Mouse (Mus musculus) G1E (cell line): ENCODE measurements around the gene Enpep.

Experiments
- CTCF ChIP-seq: IDR thresholded peaks from 2 replicates; pipeline ENCODE4 v1.5.1; 2012; ENCODE audit warnings: low read depth, low read length, inconsistent platforms, mixed read lengths
- GATA1 ChIP-seq: IDR thresholded peaks from 2 replicates; pipeline ENCODE4 v1.6.1; 2012; ENCODE audit warnings: borderline replicate concordance, low read length, inconsistent platforms, mixed read lengths
- GATA2 ChIP-seq: IDR thresholded peaks from 2 replicates; pipeline ENCODE4 v1.6.1; 2012; ENCODE audit warnings: low read depth, low read length, inconsistent platforms, borderline replicate concordance
- POLR2AphosphoS5 ChIP-seq: IDR thresholded peaks from 2 replicates; pipeline ENCODE4 v1.6.1; 2012; ENCODE audit warnings: low read depth, low read length, inconsistent platforms; ENCODE audit not compliant: insufficient replicate concordance
- TAL1 ChIP-seq: conservative IDR thresholded peaks from 2 replicates; pipeline ENCODE4 v1.6.1; 2012; ENCODE audit warnings: low read depth, low read length, inconsistent platforms, mixed read lengths

- TF ChIP-seq CTCF (no peak), POLR2AphosphoS5 (no peak), TAL1 (no peak), GATA1 (no peak), GATA2 (no peak)
Measured at GRCm38 (mm10) chr3:129341066-129341465, 8.5 kb upstream of the Enpep start.
